ENCODE assay signal across 8 mouse cellular contexts in genomic region chr7:143600231-143600740, GRCm38 (mm10). TPM values are rescaled to one million over a fixed set of nuclear protein-coding genes. Genes with fewer than 3 reads are reported as not detected.
DNase-seq lines count a peak whose midpoint lies in the region; ATAC-seq lines count a peak whose summit lies in the region.

No protein-coding gene starts in this region.

- H3K9me3 ChIP-seq in kidney, embryonic 15.5 days (replicated peaks): no peaks in the 10 kb centered on the region
- no peaks in the 10 kb centered on the region for H3K9me3 ChIP-seq in embryonic facial prominence, embryonic 10.5 days
- no peaks in the 10 kb centered on the region for H3K9me3 ChIP-seq in intestine, embryonic 14.5 days (ENCODE audit: control insufficient read depth, low read length)
- H3K9me3 ChIP-seq in midbrain, embryonic 16.5 days (replicated peaks; ENCODE audit: control insufficient read depth, low read length, poor library complexity, severe bottlenecking): no peaks in the 10 kb centered on the region

- 0 out of 2 replicates have a peak overlapping the region, but pooled peaks have one; percentile 60 for H3K27ac ChIP-seq in kidney, embryonic 15.5 days
- peak overlapping the region; percentile 90 for H3K27ac ChIP-seq in embryonic facial prominence, embryonic 10.5 days (replicated peaks)
- no peak overlapping the region for H3K27ac ChIP-seq in intestine, embryonic 14.5 days (ENCODE audit: low read depth)
- H3K27ac ChIP-seq in midbrain, embryonic 16.5 days (ENCODE audit: low read length): peak overlapping the region; percentile 61; the same call in 1 of the 2 replicates

- 5% methylated on average over 15 of the region's 15 CpGs for WGBS in kidney, embryonic 15.5 days
- WGBS in embryonic facial prominence, embryonic 10.5 days: 7% methylated on average over 15 of the region's 15 CpGs
- WGBS in intestine, embryonic 14.5 days: 5% methylated on average over 15 of the region's 15 CpGs
- 7% methylated on average over 15 of the region's 15 CpGs for WGBS in midbrain, embryonic 16.5 days

- H3K4me3 ChIP-seq in kidney, embryonic 15.5 days (replicated peaks): peak overlapping the region; percentile 68
- peak overlapping the region; percentile 86 for H3K4me3 ChIP-seq in embryonic facial prominence, embryonic 10.5 days
- H3K4me3 ChIP-seq in intestine, embryonic 14.5 days (ENCODE audit: low read depth, low read length): peak overlapping the region; percentile 87
- peak overlapping the region; percentile 75 for H3K4me3 ChIP-seq in midbrain, embryonic 16.5 days (ENCODE audit: low read depth, low read length)

- H3K9ac ChIP-seq in kidney, embryonic 15.5 days: peak overlapping the region; percentile 35; the same call in 1 of the 2 replicates
- peak overlapping the region; percentile 25; the same call in 1 of the 2 replicates for H3K9ac ChIP-seq in intestine, embryonic 14.5 days (ENCODE audit: low read length)
- peak overlapping the region; percentile 50; the same call in 1 of the 2 replicates for H3K9ac ChIP-seq in midbrain, embryonic 16.5 days (ENCODE audit: low read depth, low read length)

- H3K4me2 ChIP-seq in kidney, embryonic 15.5 days: peak overlapping the region; percentile 91
- H3K4me2 ChIP-seq in intestine, embryonic 14.5 days (ENCODE audit: low read length): peak overlapping the region; percentile 95
- H3K4me2 ChIP-seq in midbrain, embryonic 16.5 days (ENCODE audit: low read length): peak overlapping the region; percentile 99

- no peak for ATAC-seq in kidney, embryonic 15.5 days (replicated peaks; ENCODE audit: low FRiP score)
- ATAC-seq in intestine, embryonic 14.5 days (replicated peaks; ENCODE audit: low FRiP score, low TSS enrichment, low read depth): peak; percentile 53; the same call in 1 of the 2 replicates
- no peak; the same call in 1 of the 2 replicates for ATAC-seq in midbrain, embryonic 16.5 days

- no peak for DNase-seq in kidney, adult 9 months
- no peak for DNase-seq in embryonic facial prominence, embryonic 10.5 days (ENCODE audit: low spot score)
- no peak for DNase-seq in intestine, embryonic 14.5 days (ENCODE audit: low spot score)
- DNase-seq in left cerebral cortex, adult 9 months (ENCODE audit: low spot score in 2 of 2): no peak
- DNase-seq in right cerebral cortex, adult 2 months (ENCODE audit: low spot score in 2 of 2): no peak
- DNase-seq in kidney, postnatal 4 days: no peak

- H3K27me3 ChIP-seq in kidney, embryonic 15.5 days: no peaks in the 10 kb centered on the region
- H3K27me3 ChIP-seq in embryonic facial prominence, embryonic 10.5 days (replicated peaks; ENCODE audit: low read depth, poor library complexity, severe bottlenecking): no peaks in the 10 kb centered on the region
- no peaks in the 10 kb centered on the region for H3K27me3 ChIP-seq in intestine, embryonic 14.5 days (replicated peaks; ENCODE audit: control insufficient read depth, insufficient read depth, low read length)
- H3K27me3 ChIP-seq in midbrain, embryonic 16.5 days (ENCODE audit: control insufficient read depth, insufficient read depth, low read depth, low read length): no peaks in the 10 kb centered on the region

- H3K4me1 ChIP-seq in kidney, embryonic 15.5 days: peaks cover 19% of the 10 kb centered on the region
- peaks cover 10% of the 10 kb centered on the region for H3K4me1 ChIP-seq in embryonic facial prominence, embryonic 10.5 days
- peaks cover 7% of the 10 kb centered on the region; the same call in 1 of the 2 replicates for H3K4me1 ChIP-seq in intestine, embryonic 14.5 days (replicated peaks; ENCODE audit: control insufficient read depth, insufficient read depth, low read length)
- H3K4me1 ChIP-seq in midbrain, embryonic 16.5 days (ENCODE audit: control insufficient read depth, insufficient read depth, low read length): peaks cover 14% of the 10 kb centered on the region

- peaks cover 12% of the 10 kb centered on the region; the same call in 1 of the 2 replicates for H3K36me3 ChIP-seq in kidney, embryonic 15.5 days
- peaks cover 19% of the 10 kb centered on the region for H3K36me3 ChIP-seq in embryonic facial prominence, embryonic 10.5 days (replicated peaks)
- peaks cover 5% of the 10 kb centered on the region; the same call in 1 of the 2 replicates for H3K36me3 ChIP-seq in intestine, embryonic 14.5 days (ENCODE audit: control insufficient read depth, insufficient read depth, low read length)
- 0 out of 2 replicates have a peak, but pooled peaks cover 2% of the 10 kb centered on the region for H3K36me3 ChIP-seq in midbrain, embryonic 16.5 days (ENCODE audit: control insufficient read depth, insufficient read depth, low read length)

RNA-seq across cellular contexts. Expression of gene Cars, which starts 0.4 kb away (rescaled TPM):
- polyA plus RNA-seq in kidney, embryonic 15.5 days (2015; fragmentation: Nextera tagmentation; extraction: Ambion mirVana): 62.3 and 62.9 TPM in 2 replicates
- polyA plus RNA-seq in embryonic facial prominence, embryonic 10.5 days (2016; fragmentation: Nextera tagmentation; extraction: Ambion mirVana): 79.5 and 80.7 TPM in 2 replicates
- 53.9 and 56.5 TPM in 2 replicates for polyA plus RNA-seq in intestine, embryonic 14.5 days (2014; fragmentation: Nextera tagmentation; extraction: Ambion mirVana)
- polyA plus RNA-seq in midbrain, embryonic 16.5 days (2015; fragmentation: Nextera tagmentation; extraction: Ambion mirVana): 70.5 and 78.6 TPM in 2 replicates

RNA-seq across cellular contexts. Expression of gene Tnfrsf26, which starts 28.2 kb away (rescaled TPM):
- polyA plus RNA-seq in kidney, embryonic 15.5 days (2015; fragmentation: Nextera tagmentation; extraction: Ambion mirVana): 0.54 and 0.65 TPM in 2 replicates
- polyA plus RNA-seq in embryonic facial prominence, embryonic 10.5 days (2016; fragmentation: Nextera tagmentation; extraction: Ambion mirVana): 0.17 and 0.30 TPM in 2 replicates
- polyA plus RNA-seq in intestine, embryonic 14.5 days (2014; fragmentation: Nextera tagmentation; extraction: Ambion mirVana): 0.30 and 0.55 TPM in 2 replicates
- polyA plus RNA-seq in midbrain, embryonic 16.5 days (2015; fragmentation: Nextera tagmentation; extraction: Ambion mirVana): 0.16 and 0.24 TPM in 2 replicates

RNA-seq across cellular contexts. Expression of gene Tnfrsf22, which starts 49.2 kb away (rescaled TPM):
- polyA plus RNA-seq in kidney, embryonic 15.5 days (2015; fragmentation: Nextera tagmentation; extraction: Ambion mirVana): 10.6 and 12.1 TPM in 2 replicates
- polyA plus RNA-seq in embryonic facial prominence, embryonic 10.5 days (2016; fragmentation: Nextera tagmentation; extraction: Ambion mirVana): 9.7 and 12.2 TPM in 2 replicates
- polyA plus RNA-seq in intestine, embryonic 14.5 days (2014; fragmentation: Nextera tagmentation; extraction: Ambion mirVana): 8.6 and 9.1 TPM in 2 replicates
- 3.3 and 3.8 TPM in 2 replicates for polyA plus RNA-seq in midbrain, embryonic 16.5 days (2015; fragmentation: Nextera tagmentation; extraction: Ambion mirVana)

RNA-seq across cellular contexts. Expression of gene Nap1l4, which starts 51.4 kb away (rescaled TPM):
- 276 and 287 TPM in 2 replicates for polyA plus RNA-seq in kidney, embryonic 15.5 days (2015; fragmentation: Nextera tagmentation; extraction: Ambion mirVana)
- polyA plus RNA-seq in embryonic facial prominence, embryonic 10.5 days (2016; fragmentation: Nextera tagmentation; extraction: Ambion mirVana): 377 and 391 TPM in 2 replicates
- polyA plus RNA-seq in intestine, embryonic 14.5 days (2014; fragmentation: Nextera tagmentation; extraction: Ambion mirVana): 112 and 125 TPM in 2 replicates
- 327 and 338 TPM in 2 replicates for polyA plus RNA-seq in midbrain, embryonic 16.5 days (2015; fragmentation: Nextera tagmentation; extraction: Ambion mirVana)
